Mouse (Mus musculus) layer of hippocampus, adult 18-20 months (tissue): ENCODE data around the gene Tkfc. TPM values are rescaled to one million over a fixed set of nuclear protein-coding genes. Genes with fewer than 3 reads are reported as not detected.

Experiments used
- total RNA-seq, 2 experiments: library from RNA; stranded (reverse); gene quantifications; 2 replicates each; pipeline ENCODE4 v1.2.3; 2021

Gene Tkfc
- total RNA-seq, 2 experiments from 2014 or later, result 15.2 to 16.8 TPM

Other genes starting within 250 kb of the Tkfc start
- 100 to 1,000 TPM; 280 to 316 TPM for gene Syt7, start 216.6 kb downstream of the Tkfc start, total RNA-seq
- 10 to 100 TPM; 70.5 to 77.9 TPM for gene Lrrc10b, start 148.2 kb downstream of the Tkfc start, total RNA-seq
- gene Ppp1r32, start 122.7 kb downstream of the Tkfc start, total RNA-seq, result 1 to 10 TPM; 1.3 to 1.9 TPM
- 10 to 100 TPM; 68.6 to 74.5 TPM for gene Cpsf7, start 80.4 kb downstream of the Tkfc start, total RNA-seq
- 10 to 100 TPM; 51.3 to 55.5 TPM for gene Sdhaf2, start 79.5 kb downstream of the Tkfc start, total RNA-seq
- gene Tmem216, start 49.4 kb downstream of the Tkfc start, total RNA-seq, result 10 to 100 TPM; 10.6 to 10.8 TPM
- gene Cyb561a3, start 28.5 kb downstream of the Tkfc start, total RNA-seq, result 1 to 10 TPM; 9.4 TPM
- gene Tmem138, start 28.3 kb downstream of the Tkfc start, total RNA-seq, result 10 to 100 TPM; 11.2 to 12.8 TPM
- gene Ddb1, start 327 bp downstream of the Tkfc start, total RNA-seq, result 100 to 1,000 TPM; 193 to 196 TPM
- gene Vwce, start 28.6 kb upstream of the Tkfc start, total RNA-seq, result under 1 TPM; 0.35 to 0.56 TPM
- gene Pga5, start 72.4 kb upstream of the Tkfc start, total RNA-seq, result not detected
- 10 to 100 TPM; 19.3 to 23.1 TPM for gene Vps37c, start 83.1 kb upstream of the Tkfc start, total RNA-seq
- gene Cd5, start 133.3 kb upstream of the Tkfc start, total RNA-seq, result not detected
- gene Cd6, start 224.4 kb upstream of the Tkfc start, total RNA-seq, result under 1 TPM in 1 of 2 experiments, not detected in 1; 0.57 TPM
- 1 to 10 TPM in 1 of 2 experiments, under 1 TPM in 1; 0.89 to 1.4 TPM for gene Slc15a3, start 234.1 kb upstream of the Tkfc start, total RNA-seq